Mouse (Mus musculus): Measurements from ENCODE around the gene Smim20. TPM values are rescaled to one million over a fixed set of nuclear protein-coding genes. Genes with fewer than 3 reads are reported as not detected.

The Smim20 gene
- total RNA-seq, 2 experiments from 2014 or later: 1.3 to 16.4 TPM

DNA sequence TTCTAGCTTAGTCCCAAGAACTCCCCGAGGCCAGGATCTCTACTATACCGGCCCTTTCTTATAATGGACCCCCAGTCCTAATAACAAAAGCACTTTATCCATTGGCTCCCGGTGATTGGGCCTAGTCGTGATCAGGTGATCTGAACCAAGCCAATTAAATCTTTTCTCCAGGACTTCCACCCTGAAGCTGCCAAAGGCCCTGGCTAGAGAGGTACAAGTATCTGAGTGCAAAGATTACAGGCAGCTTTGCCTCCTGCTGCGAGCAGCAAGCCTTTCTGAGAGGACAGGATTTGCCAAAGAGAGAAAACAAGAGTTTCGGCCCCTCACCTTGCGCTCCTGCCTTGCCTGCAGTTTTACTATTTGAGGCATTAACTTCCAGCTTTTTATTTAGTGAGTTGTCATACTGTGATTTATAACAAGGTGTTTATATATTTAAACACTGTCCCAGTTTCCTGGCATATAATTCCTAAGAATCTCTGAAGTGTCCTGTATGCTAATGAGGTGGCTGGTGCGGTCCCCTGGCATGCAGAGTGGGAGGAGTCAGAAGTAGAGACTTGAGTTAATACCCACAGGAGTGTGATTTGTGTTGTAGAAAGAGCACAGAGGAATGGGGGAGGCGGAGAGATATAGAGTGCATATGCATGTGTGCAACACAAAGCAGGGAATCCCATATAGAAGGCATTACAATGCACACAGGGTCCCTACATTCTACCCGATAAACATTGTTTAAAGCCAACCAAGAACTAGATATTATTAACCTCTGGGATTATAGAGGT, 36.2 kb downstream of the Smim20 start:
- ATAC-seq (replicated peaks; ENCODE audit: low FRiP score, poor library complexity, severe bottlenecking): no peak

DNA sequence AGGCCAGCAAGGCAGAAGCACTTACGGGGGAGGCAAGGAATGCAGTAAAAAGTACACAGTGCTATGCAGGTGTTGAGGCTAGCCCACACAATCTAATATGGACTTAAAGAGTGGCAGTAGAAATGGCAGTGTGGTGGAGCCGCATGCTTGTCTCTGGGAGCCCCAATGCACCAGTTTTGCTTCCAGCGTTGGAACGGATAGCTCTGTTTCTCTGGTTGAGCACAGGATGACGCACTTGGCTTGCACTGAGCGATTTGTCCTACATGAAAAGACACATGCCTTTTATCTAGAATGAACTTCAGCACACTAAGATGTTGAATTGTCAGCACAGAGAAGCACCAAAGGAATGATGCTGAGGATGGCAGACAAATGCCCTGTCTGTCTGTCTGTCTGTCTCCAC, 37.1 kb downstream of the Smim20 start:
- ATAC-seq (replicated peaks; ENCODE audit: low FRiP score, poor library complexity, severe bottlenecking): no peak

GRCm38 (mm10) chr5:53304936-53305335, 38.1 kb downstream of the Smim20 start:
- ATAC-seq (replicated peaks; ENCODE audit: low FRiP score, poor library complexity, severe bottlenecking): no peak

GRCm38 (mm10) chr5:53306864-53307263, 40.0 kb downstream of the Smim20 start:
- no peak for ATAC-seq (replicated peaks; ENCODE audit: low FRiP score, poor library complexity, severe bottlenecking)

- ATAC-seq (replicated peaks; ENCODE audit: low FRiP score, poor library complexity, severe bottlenecking): no peak
Observed at GRCm38 (mm10) chr5:53307437-53307836, 40.6 kb downstream of the Smim20 start.

GRCm38 (mm10) chr5:53314404-53315167, 47.7 kb downstream of the Smim20 start:
- ATAC-seq (replicated peaks; ENCODE audit: low FRiP score, poor library complexity, severe bottlenecking): no peak

DNA sequence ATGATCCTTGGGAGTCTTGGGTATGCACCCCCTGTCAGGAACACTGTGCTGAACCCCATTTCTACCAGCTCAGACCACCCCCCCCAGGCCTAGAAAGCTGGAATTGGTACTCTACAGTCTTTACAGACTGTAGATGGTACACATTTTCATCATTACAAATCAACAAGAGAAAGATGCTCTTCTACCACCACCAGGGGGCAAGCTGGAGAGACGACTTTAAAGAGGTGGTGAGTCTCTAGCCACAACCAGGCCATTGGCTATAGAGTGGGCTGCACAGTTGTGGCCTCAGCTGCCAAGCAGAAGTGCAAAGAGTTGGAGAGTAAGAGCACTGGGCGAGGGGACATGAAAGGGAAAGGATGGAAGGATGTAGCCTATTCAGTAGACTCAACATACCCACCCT, 48.9 kb downstream of the Smim20 start:
- no peak for ATAC-seq (replicated peaks; ENCODE audit: low FRiP score, poor library complexity, severe bottlenecking)

DNA sequence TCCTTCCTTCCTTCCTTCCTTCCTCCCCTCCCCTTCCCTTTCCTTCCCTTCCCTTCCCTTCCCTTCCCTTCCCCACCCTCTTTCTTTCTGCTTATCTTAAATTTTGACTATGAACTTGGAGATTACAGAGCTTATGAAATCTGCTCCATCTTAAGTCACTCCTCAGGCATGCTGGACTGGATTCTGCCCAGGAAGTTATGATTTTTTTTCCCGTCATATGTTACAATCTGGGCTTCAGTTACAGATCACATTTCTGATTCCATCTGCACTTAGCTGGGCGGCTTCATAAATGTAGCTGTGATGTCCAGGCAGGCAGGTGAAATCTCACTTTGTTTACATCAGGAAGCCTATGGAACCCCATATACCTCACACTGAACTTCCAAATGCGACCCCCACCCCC, 50.5 kb downstream of the Smim20 start:
- ATAC-seq (replicated peaks; ENCODE audit: low FRiP score, poor library complexity, severe bottlenecking): no peak

DNA sequence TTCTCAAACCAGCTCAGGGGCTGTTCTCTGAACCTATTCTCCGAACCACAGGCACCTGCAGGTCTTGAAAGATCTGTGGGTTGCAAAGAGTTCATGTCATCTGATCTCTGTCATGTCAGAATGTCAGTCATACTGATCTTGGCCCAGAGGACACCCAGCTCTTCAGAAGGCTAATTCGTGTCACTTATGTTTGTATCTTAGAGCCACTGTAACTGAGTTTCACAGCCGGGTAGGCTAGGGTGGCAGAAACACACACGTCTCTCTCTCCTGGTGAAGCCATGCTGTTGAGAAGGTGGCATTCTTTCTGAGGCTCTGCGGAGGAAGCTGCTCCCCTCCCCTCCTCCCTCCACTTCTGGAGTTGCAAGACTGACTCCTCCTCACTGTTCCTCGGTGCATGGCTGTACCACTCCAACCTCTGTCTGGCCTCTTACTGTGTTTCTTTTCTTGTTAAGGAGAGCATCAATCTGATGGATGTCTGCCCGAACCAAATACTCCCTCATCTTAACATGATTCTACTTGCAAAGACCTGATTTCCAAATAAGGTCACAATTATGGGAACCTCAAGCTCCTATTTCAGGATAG, 51.1 kb downstream of the Smim20 start:
- ATAC-seq (replicated peaks; ENCODE audit: low FRiP score, poor library complexity, severe bottlenecking): no peak

DNA sequence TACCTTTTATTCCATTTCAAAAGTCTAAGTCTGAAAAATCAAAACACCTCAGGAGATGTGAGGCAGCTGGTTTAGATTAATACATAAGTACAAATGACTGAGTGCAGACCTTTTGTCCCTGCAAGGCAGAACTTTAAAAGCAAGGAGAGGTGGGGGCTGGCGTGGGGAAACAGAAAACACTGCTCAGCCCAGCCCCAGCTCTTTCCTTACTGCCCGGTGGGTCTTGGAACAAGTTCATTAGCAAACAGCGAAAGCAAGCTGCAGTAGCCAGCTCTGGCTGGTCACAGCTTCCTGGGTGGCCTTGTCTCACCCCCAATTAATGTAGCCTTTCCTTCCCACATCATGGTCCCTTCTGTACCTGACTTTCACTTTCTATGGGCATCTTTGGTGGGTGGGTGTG, 53.4 kb downstream of the Smim20 start:
- ATAC-seq (replicated peaks; ENCODE audit: low FRiP score, poor library complexity, severe bottlenecking): no peak

GRCm38 (mm10) chr5:53321901-53322300, 55.0 kb downstream of the Smim20 start:
- ATAC-seq (replicated peaks; ENCODE audit: low FRiP score, poor library complexity, severe bottlenecking): no peak

- no peak for ATAC-seq (replicated peaks; ENCODE audit: low FRiP score, poor library complexity, severe bottlenecking)
Observed at GRCm38 (mm10) chr5:53322471-53322870, 55.6 kb downstream of the Smim20 start.

GRCm38 (mm10) chr5:53323121-53323520, 56.2 kb downstream of the Smim20 start:
- ATAC-seq (replicated peaks; ENCODE audit: low FRiP score, poor library complexity, severe bottlenecking): no peak

- ATAC-seq (replicated peaks; ENCODE audit: low FRiP score, poor library complexity, severe bottlenecking): no peak
Observed at GRCm38 (mm10) chr5:53324256-53324655, 57.4 kb downstream of the Smim20 start.

DNA sequence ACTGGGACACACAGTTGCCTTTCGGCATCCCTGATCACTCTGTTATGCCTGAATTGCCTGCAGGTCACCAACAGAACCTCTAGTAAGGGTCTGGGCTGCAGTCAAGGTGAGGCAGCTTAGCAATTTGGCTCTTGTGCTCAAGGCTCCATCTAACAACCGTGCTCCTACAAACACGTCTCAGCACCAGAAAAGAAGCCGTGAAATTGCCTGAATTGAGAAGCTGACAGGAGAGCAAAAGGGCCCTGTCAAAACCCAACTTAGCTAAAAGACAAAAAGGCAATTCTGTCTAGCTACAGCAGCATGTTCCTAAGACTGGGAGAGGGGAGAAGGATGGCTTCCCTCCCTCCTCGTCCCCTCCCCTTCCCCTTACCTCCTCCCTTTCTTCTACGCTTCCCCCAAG, 57.9 kb downstream of the Smim20 start:
- no peak for ATAC-seq (replicated peaks; ENCODE audit: low FRiP score, poor library complexity, severe bottlenecking)

GRCm38 (mm10) chr5:53326023-53326422, 59.1 kb downstream of the Smim20 start:
- ATAC-seq (replicated peaks; ENCODE audit: low FRiP score, poor library complexity, severe bottlenecking): no peak

DNA sequence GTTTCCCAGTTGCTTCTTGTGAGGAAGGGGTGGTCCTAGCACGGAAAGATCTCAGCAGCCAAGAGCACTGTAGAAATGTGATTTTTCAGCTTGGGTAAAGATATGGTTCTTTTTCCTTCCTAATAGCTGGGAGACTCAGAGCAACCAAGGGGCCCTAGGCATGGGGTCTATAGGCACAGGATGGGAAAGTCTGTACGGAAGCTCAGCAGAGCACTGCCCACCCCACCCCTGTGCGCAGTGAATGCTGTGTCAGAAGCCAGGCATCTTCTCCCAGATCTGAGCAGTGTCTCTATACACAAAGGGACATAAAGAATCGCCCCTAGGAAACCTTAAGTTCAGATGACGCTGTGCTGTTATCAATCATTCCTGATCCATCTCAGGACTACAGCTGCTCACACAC, 59.6 kb downstream of the Smim20 start:
- no peak for ATAC-seq (replicated peaks; ENCODE audit: low FRiP score, poor library complexity, severe bottlenecking)
